Mouse (Mus musculus) kidney, adult 2 months (tissue): ENCODE results near the gene Cyp2d9.

Experiments
- CTCF ChIP-seq: fragments of 200-500 bp; conservative IDR thresholded peaks from 2 replicates; pipeline ENCODE4 v1.5.1; 2011; ENCODE audit warnings: low read depth, mild to moderate bottlenecking, control low read depth, low read length, moderate library complexity, mixed read lengths; ENCODE audit not compliant: insufficient read depth, insufficient read length
- POLR2A ChIP-seq: fragments of 200-500 bp; IDR thresholded peaks from one replicate; pipeline ENCODE4 v1.6.1; 2011; ENCODE audit warnings: low read depth, low read length, control low read depth

GRCm38 (mm10) chr15:82385729-82386128 lies 47.5 kb upstream of the Cyp2d9 start:
- TF ChIP-seq CTCF (no peak), POLR2A (no peak)
